Mouse (Mus musculus): Measurements from ENCODE around the gene Tpst2. TPM values are rescaled to one million over a fixed set of nuclear protein-coding genes. Genes with fewer than 3 reads are reported as not detected.

Gene Tpst2
- total and polyA plus RNA-seq, 2 experiments, result 27.7 to 35.7 TPM

- H3K36me3 ChIP-seq (ENCODE audit: control insufficient read depth, insufficient read depth, low read length), result no peaks in the 10 kb centered on the region
- no peaks in the 10 kb centered on the region for H3K27me3 ChIP-seq (ENCODE audit: control insufficient read depth, insufficient read depth, low read length)
- H3K4me1 ChIP-seq (ENCODE audit: control insufficient read depth, insufficient read depth, low read length), result peaks cover 87% of the 10 kb centered on the region
- 35% methylated on average over 5 of the region's 6 CpGs for WGBS
- no peak for DNase-seq (ENCODE audit: extremely low read depth, low read depth, low spot score)
- peak overlapping the region; percentile 18; the same call in 1 of the 2 replicates for H3K27ac ChIP-seq (replicated peaks; ENCODE audit: insufficient read depth, low read depth, low read length)
- no peak overlapping the region for H3K4me3 ChIP-seq (ENCODE audit: insufficient read depth, low read depth, low read length)
- TF ChIP-seq CTCF (IDR thresholded peaks at IDR 0.05; ENCODE audit: low read depth, low read length) (no peak), POLR2A (IDR thresholded peaks at IDR 0.05; ENCODE audit: extremely low read depth, insufficient read depth, low read length) (no peak)
- no peak overlapping the region for H3K9ac ChIP-seq (ENCODE audit: low read depth, low read length)
- H3K79me2 ChIP-seq (ENCODE audit: control insufficient read depth, insufficient read depth, low read length), result peaks cover 54% of the 10 kb centered on the region
Measured at GRCm38 (mm10) chr5:112296404-112297181, 20.1 kb downstream of the Tpst2 start.

- Histone ChIP-seq H3K4me3 (ENCODE audit: insufficient read depth, low read depth, low read length) (no peak overlapping the region), H3K4me1 (ENCODE audit: control insufficient read depth, insufficient read depth, low read length) (peaks cover 85% of the 10 kb centered on the region), H3K9ac (ENCODE audit: low read depth, low read length) (no peak overlapping the region), H3K79me2 (ENCODE audit: control insufficient read depth, insufficient read depth, low read length) (peaks cover 48% of the 10 kb centered on the region), H3K27ac (replicated peaks; ENCODE audit: insufficient read depth, low read depth, low read length) (peak overlapping the region; percentile 70), H3K36me3 (ENCODE audit: control insufficient read depth, insufficient read depth, low read length) (no peaks in the 10 kb centered on the region), H3K27me3 (ENCODE audit: control insufficient read depth, insufficient read depth, low read length) (no peaks in the 10 kb centered on the region)
- TF ChIP-seq CTCF (IDR thresholded peaks at IDR 0.05; ENCODE audit: low read depth, low read length) (no peak), POLR2A (IDR thresholded peaks at IDR 0.05; ENCODE audit: extremely low read depth, insufficient read depth, low read length) (no peak)
- DNase-seq (ENCODE audit: extremely low read depth, low read depth, low spot score), result no peak
- WGBS, result 72% methylated on average over 2 of the region's 2 CpGs
Measured at GRCm38 (mm10) chr5:112297257-112297656, 20.8 kb downstream of the Tpst2 start.

- H3K27ac ChIP-seq (replicated peaks; ENCODE audit: insufficient read depth, low read depth, low read length), result peak overlapping the region; percentile 70
- 60% methylated on average over 12 of the region's 12 CpGs for WGBS
- no peak overlapping the region for H3K9ac ChIP-seq (ENCODE audit: low read depth, low read length)
Measured at GRCm38 (mm10) chr5:112298226-112298988, 21.9 kb downstream of the Tpst2 start.

GRCm38 (mm10) chr5:112299399-112299798 is 22.9 kb downstream of the Tpst2 start:
- Histone ChIP-seq H3K36me3 (ENCODE audit: control insufficient read depth, insufficient read depth, low read length) (no peaks in the 10 kb centered on the region), H3K27me3 (ENCODE audit: control insufficient read depth, insufficient read depth, low read length) (no peaks in the 10 kb centered on the region), H3K79me2 (ENCODE audit: control insufficient read depth, insufficient read depth, low read length) (peaks cover 39% of the 10 kb centered on the region), H3K4me1 (ENCODE audit: control insufficient read depth, insufficient read depth, low read length) (peaks cover 71% of the 10 kb centered on the region), H3K9ac (ENCODE audit: low read depth, low read length) (no peak overlapping the region), H3K4me3 (ENCODE audit: insufficient read depth, low read depth, low read length) (no peak overlapping the region), H3K27ac (replicated peaks; ENCODE audit: insufficient read depth, low read depth, low read length) (peak overlapping the region; percentile 57)
- no peak for TF ChIP-seq CTCF (IDR thresholded peaks at IDR 0.05; ENCODE audit: low read depth, low read length)
- no peak for TF ChIP-seq POLR2A (IDR thresholded peaks at IDR 0.05; ENCODE audit: extremely low read depth, insufficient read depth, low read length)
- peak; percentile 41 for DNase-seq (ENCODE audit: extremely low read depth, low read depth, low spot score)
- 27% methylated on average over 4 of the region's 4 CpGs for WGBS

More at GRCm38 (mm10) chr5:112298226-112298988, 21.9 kb downstream of the Tpst2 start:
- H3K27me3 ChIP-seq (ENCODE audit: control insufficient read depth, insufficient read depth, low read length), result no peaks in the 10 kb centered on the region
- H3K4me3 ChIP-seq (ENCODE audit: insufficient read depth, low read depth, low read length), result no peak overlapping the region
- TF ChIP-seq CTCF (IDR thresholded peaks at IDR 0.05; ENCODE audit: low read depth, low read length) (no peak), POLR2A (IDR thresholded peaks at IDR 0.05; ENCODE audit: extremely low read depth, insufficient read depth, low read length) (no peak)
- H3K36me3 ChIP-seq (ENCODE audit: control insufficient read depth, insufficient read depth, low read length), result no peaks in the 10 kb centered on the region
- DNase-seq (ENCODE audit: extremely low read depth, low read depth, low spot score), result peak; percentile 79
- H3K4me1 ChIP-seq (ENCODE audit: control insufficient read depth, insufficient read depth, low read length), result peaks cover 80% of the 10 kb centered on the region
- H3K79me2 ChIP-seq (ENCODE audit: control insufficient read depth, insufficient read depth, low read length), result peaks cover 45% of the 10 kb centered on the region

GRCm38 (mm10) chr5:112300112-112300511 is 23.6 kb downstream of the Tpst2 start:
- H3K4me1 ChIP-seq (ENCODE audit: control insufficient read depth, insufficient read depth, low read length), result peaks cover 64% of the 10 kb centered on the region
- no peak for DNase-seq (ENCODE audit: extremely low read depth, low read depth, low spot score)

More at GRCm38 (mm10) chr5:112300112-112300511, 23.6 kb downstream of the Tpst2 start:
- H3K27me3 ChIP-seq (ENCODE audit: control insufficient read depth, insufficient read depth, low read length), result no peaks in the 10 kb centered on the region
- H3K4me3 ChIP-seq (ENCODE audit: insufficient read depth, low read depth, low read length), result no peak overlapping the region
- H3K9ac ChIP-seq (ENCODE audit: low read depth, low read length), result no peak overlapping the region
- TF ChIP-seq CTCF (IDR thresholded peaks at IDR 0.05; ENCODE audit: low read depth, low read length) (no peak), POLR2A (IDR thresholded peaks at IDR 0.05; ENCODE audit: extremely low read depth, insufficient read depth, low read length) (no peak)
- peaks cover 36% of the 10 kb centered on the region for H3K79me2 ChIP-seq (ENCODE audit: control insufficient read depth, insufficient read depth, low read length)
- no peaks in the 10 kb centered on the region for H3K36me3 ChIP-seq (ENCODE audit: control insufficient read depth, insufficient read depth, low read length)
- WGBS, result 72% methylated on average over 2 of the region's 2 CpGs
- no peak overlapping the region for H3K27ac ChIP-seq (replicated peaks; ENCODE audit: insufficient read depth, low read depth, low read length)

Measured in liver, adult 2 months (tissue).